Mouse (Mus musculus) liver, embryonic 12.5 days (tissue): ENCODE measurements around the gene Klrd1. TPM values are rescaled to one million over a fixed set of nuclear protein-coding genes. Genes with fewer than 3 reads are reported as not detected.
"Not testable (repeated sequence)": the region's sequence is repeated elsewhere in the genome, so short reads cannot be mapped to it uniquely, and the experiment has no call there.

Source experiments
- ATAC-seq: fragments of 200-750 bp; cut with Nextera tagmentation; 2 replicates; pipeline ENCODE4 v1.8.0; 2017; ENCODE audit warnings: moderate number of reproducible peaks, mild to moderate bottlenecking, moderate library complexity
- H3K27ac ChIP-seq: fragments of 300-500 bp; sonication (generic); 2 replicates; pipeline ENCODE4 v1.5.1; 2016; ENCODE audit warnings: mild to moderate bottlenecking
- H3K27me3 ChIP-seq: fragments of 300-500 bp; sonication (generic); replicated peaks from 2 replicates; pipeline ENCODE4 v1.6.1; 2016; ENCODE audit warnings: mild to moderate bottlenecking, moderate library complexity
- H3K36me3 ChIP-seq: fragments of 300-500 bp; sonication (generic); 2 replicates; pipeline ENCODE4 v1.6.1; 2016; ENCODE audit warnings: mild to moderate bottlenecking, moderate library complexity
- H3K4me1 ChIP-seq: fragments of 300-500 bp; sonication (generic); 2 replicates; pipeline ENCODE4 v1.6.1; 2016
- H3K4me2 ChIP-seq: fragments of 300-500 bp; sonication (generic); 2 replicates; pipeline ENCODE4 v1.6.1; 2016; ENCODE audit warnings: mild to moderate bottlenecking, moderate library complexity
- H3K4me3 ChIP-seq: fragments of 300-500 bp; sonication (generic); 2 replicates; pipeline ENCODE4 v1.5.1; 2016; ENCODE audit warnings: mild to moderate bottlenecking, moderate library complexity
- H3K9ac ChIP-seq: fragments of 300-500 bp; sonication (generic); 2 replicates; pipeline ENCODE4 v1.6.1; 2016; ENCODE audit warnings: mild to moderate bottlenecking, moderate library complexity
- H3K9me3 ChIP-seq: fragments of 300-500 bp; sonication (generic); replicated peaks from 2 replicates; pipeline ENCODE4 v1.6.1; 2016; ENCODE audit warnings: mild to moderate bottlenecking, moderate library complexity
- WGBS: fragments of 180-500 bp; shearing (Covaris S2); methylation state at CpG from one replicate; pipeline ENCODE4 v1.1.7; 2016; ENCODE audit not compliant: insufficient replicate concordance; 5-methylcytosine and 5-hydroxymethylcytosine counted together
- polyA plus RNA-seq: library from polyadenylated mRNA; unstranded; fragments of >200 nt; fragmentation: Nextera tagmentation; extraction: Ambion mirVana; gene quantifications from 2 replicates; pipeline ENCODE4 v1.2.1, GENCODE M21; 2016

Klrd1 gene
- polyA plus RNA-seq, 1 experiment from 2014 or later, result 0.18 TPM

GRCm38 (mm10) chr6:129581274-129581673 is 10.3 kb upstream of the Klrd1 start:
- ATAC-seq, result no peak
- Histone ChIP-seq H3K36me3 (no peaks in the 10 kb centered on the region), H3K4me2 (no peak overlapping the region), H3K4me3 (no peak overlapping the region), H3K27ac (no peak overlapping the region), H3K27me3 (no peaks in the 10 kb centered on the region), H3K9me3 (no peaks in the 10 kb centered on the region), H3K9ac (no peak overlapping the region), H3K4me1 (no peaks in the 10 kb centered on the region)
- WGBS, result 54% methylated on average over 4 of the region's 4 CpGs

GRCm38 (mm10) chr6:129581896-129582295 is 9.7 kb upstream of the Klrd1 start:
- H3K9me3 ChIP-seq, result no peaks in the 10 kb centered on the region
- no peaks in the 10 kb centered on the region for H3K4me1 ChIP-seq
- H3K9ac ChIP-seq, result no peak overlapping the region
- no peaks in the 10 kb centered on the region for H3K27me3 ChIP-seq
- H3K36me3 ChIP-seq, result no peaks in the 10 kb centered on the region
- H3K4me3 ChIP-seq, result no peak overlapping the region
- WGBS, result 22% methylated on average over 4 of the region's 4 CpGs
- H3K4me2 ChIP-seq, result no peak overlapping the region
- no peak overlapping the region for H3K27ac ChIP-seq
- ATAC-seq, result no peak

GRCm38 (mm10) chr6:129583014-129583413 is 8.6 kb upstream of the Klrd1 start:
- Histone ChIP-seq H3K9me3 (no peaks in the 10 kb centered on the region), H3K27ac (no peak overlapping the region), H3K36me3 (no peaks in the 10 kb centered on the region), H3K4me2 (no peak overlapping the region), H3K9ac (no peak overlapping the region), H3K27me3 (no peaks in the 10 kb centered on the region), H3K4me1 (no peaks in the 10 kb centered on the region), H3K4me3 (no peak overlapping the region)
- 50% methylated on average over 3 of the region's 3 CpGs for WGBS
- no peak for ATAC-seq

- H3K27ac ChIP-seq, result no peak overlapping the region
- H3K4me2 ChIP-seq, result no peak overlapping the region
- H3K4me1 ChIP-seq, result no peaks in the 10 kb centered on the region
- no peaks in the 10 kb centered on the region for H3K27me3 ChIP-seq
- H3K9me3 ChIP-seq, result no peaks in the 10 kb centered on the region
- H3K36me3 ChIP-seq, result no peaks in the 10 kb centered on the region
- H3K9ac ChIP-seq, result no peak overlapping the region
- ATAC-seq, result no peak
- H3K4me3 ChIP-seq, result no peak overlapping the region
These were observed 16.8 kb downstream of the Klrd1 start for GRCm38 (mm10) chr6:129608372-129608771.

- Histone ChIP-seq H3K27ac (no peak within 1 kb of the TSS), H3K4me1 (no peaks in the 10 kb centered on the region), H3K9me3 (no peaks in the 10 kb centered on the region), H3K9ac (no peak within 1 kb of the TSS), H3K4me2 (no peak within 1 kb of the TSS), H3K36me3 (no peaks in the 10 kb centered on the region), H3K4me3 (no peak within 1 kb of the TSS), H3K27me3 (no peaks in the 10 kb centered on the region)
- ATAC-seq, result no peak
- 64% methylated on average over 4 of the region's 4 CpGs for WGBS
These were observed 32.2 kb downstream of the Klrd1 start, which contains the start of gene Klrk1 for GRCm38 (mm10) chr6:129623735-129624134. Gene Klrk1 (minus strand): TSS chr6:129623864.

GRCm38 (mm10) chr6:129631046-129631445 is 39.5 kb downstream of the Klrd1 start:
- not testable (repeated sequence) for H3K9ac ChIP-seq, H3K36me3 ChIP-seq, H3K4me2 ChIP-seq, ATAC-seq, H3K9me3 ChIP-seq, H3K27ac ChIP-seq, H3K27me3 ChIP-seq, H3K4me3 ChIP-seq, H3K4me1 ChIP-seq
- 37% methylated on average over 2 of the region's 2 CpGs for whole genome bisulfite sequencing

- not testable (repeated sequence) for ATAC-seq, H3K9me3 ChIP-seq, H3K4me2 ChIP-seq, H3K4me1 ChIP-seq, H3K27ac ChIP-seq, H3K4me3 ChIP-seq, H3K9ac ChIP-seq, H3K36me3 ChIP-seq, H3K27me3 ChIP-seq
- 69% methylated on average over 3 of the region's 3 CpGs for WGBS
These were observed 51.7 kb downstream of the Klrd1 start, which contains the start of gene Klrc3 for GRCm38 (mm10) chr6:129643237-129643636. Gene Klrc3 (minus strand): TSS chr6:129643337.

- H3K9ac ChIP-seq, H3K27ac ChIP-seq, H3K27me3 ChIP-seq, H3K9me3 ChIP-seq, H3K4me2 ChIP-seq, H3K36me3 ChIP-seq, H3K4me3 ChIP-seq, H3K4me1 ChIP-seq, ATAC-seq: not testable (repeated sequence)
- no CpG with 5 or more reads among the region's 3 CpGs for WGBS
These were observed 52.5 kb downstream of the Klrd1 start for GRCm38 (mm10) chr6:129644054-129644453.

Other genes starting within 250 kb of the Klrd1 start
- gene Clec12a, start 249.1 kb upstream of the Klrd1 start, polyA plus RNA-seq, result 2.7 and 3.3 TPM in 2 replicates
- gene Clec12b, start 205.9 kb upstream of the Klrd1 start, polyA plus RNA-seq, result not detected in 2 replicates
- gene Clec1b, start 194.5 kb upstream of the Klrd1 start, polyA plus RNA-seq, result 31.9 and 32.7 TPM in 2 replicates
- 0.29 and 0.39 TPM in 2 replicates for gene Clec9a, start 182.9 kb upstream of the Klrd1 start, polyA plus RNA-seq
- 0.24 and 0.38 TPM in 2 replicates for gene Clec1a, start 139.8 kb upstream of the Klrd1 start, polyA plus RNA-seq
- 0.74 and 0.83 TPM in 2 replicates for gene Olr1, start 84.6 kb upstream of the Klrd1 start, polyA plus RNA-seq
- gene Tmem52b, start 79.2 kb upstream of the Klrd1 start, polyA plus RNA-seq, result not detected in 2 replicates
- gene Gabarapl1, start 58.6 kb upstream of the Klrd1 start, polyA plus RNA-seq, result 37.8 and 38.0 TPM in 2 replicates
- gene Klre1, start 13.9 kb upstream of the Klrd1 start, polyA plus RNA-seq, result not detected in 2 replicates
- gene Klrk1, start 32.1 kb downstream of the Klrd1 start, polyA plus RNA-seq, result 0.16 and 0.21 TPM in 2 replicates
- not detected in 2 replicates for gene Klrc3, start 51.6 kb downstream of the Klrd1 start, polyA plus RNA-seq
- gene Klrc2, start 68.9 kb downstream of the Klrd1 start, polyA plus RNA-seq, result not detected in 2 replicates
- not detected in 2 replicates for gene Klrc1, start 87.2 kb downstream of the Klrd1 start, polyA plus RNA-seq
- not detected in 2 replicates for gene Klri1, start 125.3 kb downstream of the Klrd1 start, polyA plus RNA-seq
- gene Klri2, start 148.7 kb downstream of the Klrd1 start, polyA plus RNA-seq, result 0.04 TPM in 1 of 2 replicates, not detected in the other
- gene Gm156, start 192.5 kb downstream of the Klrd1 start, polyA plus RNA-seq, result not detected in 2 replicates